Mouse (Mus musculus): Measurements from ENCODE around the gene Itpa. TPM values are rescaled to one million over a fixed set of nuclear protein-coding genes. Genes with fewer than 3 reads are reported as not detected.
"Not testable (repeated sequence)": the region's sequence is repeated elsewhere in the genome, so short reads cannot be mapped to it uniquely, and the experiment has no call there.

Itpa gene
- total RNA-seq, 2 experiments from 2014 or later = 10.8 to 16.2 TPM

- Histone ChIP-seq H3K4me3 (no peak overlapping the region), H3K27ac (no peak overlapping the region)
- TF ChIP-seq CTCF (IDR thresholded peaks at IDR 0.05) = no peak
- DNase-seq = no peak
- intact Hi-C loops (cut with DNase I) = no loop called here
Observed at GRCm38 (mm10) chr2:130639276-130639675, 28.1 kb upstream of the Itpa start.

GRCm38 (mm10) chr2:130641351-130642025, 25.9 kb upstream of the Itpa start:
- intact Hi-C loops (cut with DNase I) = no loop called here

GRCm38 (mm10) chr2:130642197-130642660, 25.2 kb upstream of the Itpa start:
- Histone ChIP-seq H3K27ac (peak overlapping the region; percentile 86), H3K4me3 (peak overlapping the region; percentile 88)
- no peak for DNase-seq
- intact Hi-C loops (cut with DNase I) = no loop called here
- TF ChIP-seq CTCF (IDR thresholded peaks at IDR 0.05) = no peak

More at GRCm38 (mm10) chr2:130641351-130642025, 25.9 kb upstream of the Itpa start:
- Histone ChIP-seq H3K27ac (0 out of 2 replicates have a peak overlapping the region, but pooled peaks have one; percentile 86), H3K4me3 (peak overlapping the region; percentile 88)
- TF ChIP-seq CTCF (IDR thresholded peaks at IDR 0.05) = no peak
- no peak for DNase-seq

- TF ChIP-seq CTCF (IDR thresholded peaks at IDR 0.05) = no peak
- Histone ChIP-seq H3K4me3 (peak within 1 kb of the TSS; percentile 88), H3K27ac (peak within 1 kb of the TSS; percentile 86)
- peak; percentile 98 for DNase-seq
- intact Hi-C loops (cut with DNase I) = no loop called here
Observed at GRCm38 (mm10) chr2:130642684-130643369, 24.6 kb upstream of the Itpa start, which contains the start of gene Lzts3. Lzts3 (minus strand) TSS chr2:130642803.

- Histone ChIP-seq H3K4me3 (no peak overlapping the region), H3K27ac (no peak overlapping the region)
- no peak for TF ChIP-seq CTCF (IDR thresholded peaks at IDR 0.05)
- no peak for DNase-seq
- intact Hi-C loops (cut with DNase I) = no loop called here
Observed at GRCm38 (mm10) chr2:130645198-130645597, 22.2 kb upstream of the Itpa start.

GRCm38 (mm10) chr2:130649028-130649427, 18.4 kb upstream of the Itpa start:
- H3K4me3 ChIP-seq; intact Hi-C loops (cut with DNase I); DNase-seq; H3K27ac ChIP-seq: not testable (repeated sequence)

- no peak for DNase-seq
- TF ChIP-seq CTCF (IDR thresholded peaks at IDR 0.05) = no peak
- Histone ChIP-seq H3K4me3 (no peak overlapping the region), H3K27ac (no peak overlapping the region)
- intact Hi-C loops (cut with DNase I) = no loop called here
Observed at GRCm38 (mm10) chr2:130653303-130653702, 14.1 kb upstream of the Itpa start.

GRCm38 (mm10) chr2:130653760-130654159, 13.7 kb upstream of the Itpa start:
- Histone ChIP-seq H3K27ac (no peak overlapping the region), H3K4me3 (no peak overlapping the region)
- no peak for TF ChIP-seq CTCF (IDR thresholded peaks at IDR 0.05)
- intact Hi-C loops (cut with DNase I) = no loop called here
- DNase-seq = no peak

GRCm38 (mm10) chr2:130655660-130656339, 11.6 kb upstream of the Itpa start:
- intact Hi-C loops (cut with DNase I) = no loop called here
- Histone ChIP-seq H3K27ac (no peak overlapping the region), H3K4me3 (no peak overlapping the region)
- DNase-seq = no peak
- no peak for TF ChIP-seq CTCF (IDR thresholded peaks at IDR 0.05)

- DNase-seq = no peak
- no peak overlapping the region for H3K27ac ChIP-seq
- no peak for TF ChIP-seq CTCF (IDR thresholded peaks at IDR 0.05)
- no peak overlapping the region for H3K4me3 ChIP-seq
- intact Hi-C loops (cut with DNase I) = no loop called here
Observed at GRCm38 (mm10) chr2:130656536-130656935, 10.9 kb upstream of the Itpa start.

- Histone ChIP-seq H3K4me3 (no peak overlapping the region), H3K27ac (no peak overlapping the region)
- no peak for TF ChIP-seq CTCF (IDR thresholded peaks at IDR 0.05)
- no peak for DNase-seq
- intact Hi-C loops (cut with DNase I) = no loop called here
Observed at GRCm38 (mm10) chr2:130657541-130657940, 9.9 kb upstream of the Itpa start.

GRCm38 (mm10) chr2:130658530-130658929, 8.9 kb upstream of the Itpa start:
- no peak for TF ChIP-seq CTCF (IDR thresholded peaks at IDR 0.05)
- no peak for DNase-seq
- Histone ChIP-seq H3K4me3 (no peak overlapping the region), H3K27ac (no peak overlapping the region)
- intact Hi-C loops (cut with DNase I) = no loop called here

GRCm38 (mm10) chr2:130663342-130663741, 4.1 kb upstream of the Itpa start:
- intact Hi-C loops (cut with DNase I) = no loop called here
- TF ChIP-seq CTCF (IDR thresholded peaks at IDR 0.05) = no peak

More at GRCm38 (mm10) chr2:130663342-130663741, 4.1 kb upstream of the Itpa start:
- peak overlapping the region; percentile 87 for H3K4me3 ChIP-seq
- DNase-seq = no peak
- H3K27ac ChIP-seq = peak overlapping the region; percentile 1; the same call in 1 of the 2 replicates
